Mouse (Mus musculus) ovary, adult 18-20 months (tissue): ENCODE measurements around the gene Clmp.

Source experiments
- DNase-seq: peaks from one replicate; pipeline ENCODE4 v3.0.0; 2022; ENCODE audit warnings: low spot score, mixed read lengths

The Clmp gene

DNA sequence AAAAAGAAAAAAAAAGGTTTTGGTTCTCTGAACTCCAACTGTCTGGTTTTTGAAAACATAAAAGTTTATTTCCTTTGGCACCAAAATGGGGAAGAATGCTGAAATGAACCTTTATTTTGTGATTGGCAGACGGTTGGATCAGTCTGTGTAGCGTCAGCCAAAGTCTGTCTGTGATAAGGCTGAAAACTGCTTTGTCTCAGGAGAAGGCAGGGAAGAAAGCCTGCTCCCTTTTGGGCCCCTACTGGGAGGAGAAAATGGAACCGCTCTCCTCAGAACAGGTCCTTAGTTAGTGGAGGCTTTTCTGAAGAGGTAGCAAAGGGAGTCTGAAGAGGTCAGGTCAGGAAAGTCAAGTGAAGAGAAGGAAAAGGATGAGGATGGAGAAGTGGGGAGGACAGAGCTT is 7.3 kb downstream of the Clmp start:
- no peak for DNase-seq

GRCm38 (mm10) chr9:40693768-40694167 is 8.0 kb downstream of the Clmp start:
- no peak for DNase-seq

DNA sequence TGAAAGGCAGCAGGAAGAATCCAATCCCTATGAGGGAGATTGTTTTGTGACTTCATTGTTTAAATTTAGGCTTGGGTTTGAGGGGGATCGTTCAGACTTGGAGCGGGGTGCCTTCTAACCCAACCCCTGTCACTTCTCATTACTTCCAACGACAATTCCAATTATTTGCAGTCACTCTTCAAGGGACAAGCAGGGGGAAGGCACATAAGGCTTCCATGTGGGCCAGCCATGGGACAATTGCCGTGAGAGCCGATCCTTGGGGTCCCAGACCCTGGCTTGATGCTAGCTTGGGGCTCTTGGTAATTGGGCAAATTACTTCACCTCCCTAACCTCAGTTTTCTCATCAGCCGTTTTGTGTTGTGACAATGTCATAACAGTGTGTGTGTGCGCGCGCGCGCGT is 8.5 kb downstream of the Clmp start:
- DNase-seq = no peak

DNA sequence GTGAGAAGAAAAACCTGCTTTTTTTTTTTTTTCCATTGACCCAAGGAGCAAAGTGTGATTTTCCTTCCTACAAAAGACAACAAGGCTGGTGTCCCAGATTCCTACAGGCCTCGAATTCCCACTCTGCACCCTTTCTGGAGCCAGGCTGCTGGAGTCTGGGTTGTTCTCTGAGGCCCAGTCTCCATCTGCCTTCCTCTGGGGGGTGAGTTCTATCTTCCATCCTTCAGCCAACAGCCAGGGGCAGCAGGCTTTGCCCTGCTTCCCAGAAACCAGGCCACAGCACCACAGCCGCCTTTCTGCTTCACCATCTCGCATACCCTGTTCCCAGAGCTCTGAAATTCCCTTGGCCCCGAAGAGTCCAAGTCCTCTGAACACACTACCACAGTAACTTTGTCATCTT is 10.3 kb downstream of the Clmp start:
- no peak for DNase-seq

DNA sequence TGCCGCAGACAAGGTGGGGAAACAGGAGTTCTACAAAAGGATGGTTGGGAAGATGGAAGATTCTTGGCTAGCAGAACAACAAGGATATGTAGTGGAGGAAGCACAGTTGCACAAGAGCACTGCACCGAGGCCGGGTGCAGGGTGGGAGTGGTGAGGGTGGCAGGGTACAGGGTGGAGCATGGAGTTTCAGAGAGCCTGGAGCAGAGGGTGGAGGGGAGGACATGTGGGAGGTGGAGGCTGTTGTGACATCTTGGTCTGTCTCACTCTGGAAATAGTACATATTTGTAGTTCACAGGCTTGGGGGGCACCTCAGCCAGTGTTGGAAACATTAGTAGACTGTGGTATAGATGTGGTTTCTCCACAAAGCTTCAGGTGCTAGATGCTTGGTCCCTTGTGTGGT is 13.4 kb downstream of the Clmp start:
- DNase-seq = no peak

DNA sequence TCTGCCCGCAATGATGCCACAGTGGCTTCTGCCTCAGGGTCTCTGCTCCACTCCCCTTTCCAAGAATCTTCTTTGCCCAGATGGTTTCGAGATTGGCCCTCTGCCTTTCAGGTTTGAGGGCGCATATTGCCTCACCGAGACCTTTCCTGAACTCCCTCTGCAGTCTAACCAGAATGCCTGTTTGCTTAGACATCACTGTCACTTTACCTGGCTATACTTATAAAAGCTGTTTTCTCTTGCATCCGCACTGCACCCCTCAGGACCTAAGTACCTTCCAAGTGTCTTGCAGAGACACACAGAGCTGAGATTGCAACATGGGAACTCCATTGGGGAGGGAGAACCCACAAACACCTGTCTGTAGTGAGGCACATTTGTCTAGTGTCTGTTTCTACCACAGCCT is 14.5 kb downstream of the Clmp start:
- DNase-seq = no peak

DNA sequence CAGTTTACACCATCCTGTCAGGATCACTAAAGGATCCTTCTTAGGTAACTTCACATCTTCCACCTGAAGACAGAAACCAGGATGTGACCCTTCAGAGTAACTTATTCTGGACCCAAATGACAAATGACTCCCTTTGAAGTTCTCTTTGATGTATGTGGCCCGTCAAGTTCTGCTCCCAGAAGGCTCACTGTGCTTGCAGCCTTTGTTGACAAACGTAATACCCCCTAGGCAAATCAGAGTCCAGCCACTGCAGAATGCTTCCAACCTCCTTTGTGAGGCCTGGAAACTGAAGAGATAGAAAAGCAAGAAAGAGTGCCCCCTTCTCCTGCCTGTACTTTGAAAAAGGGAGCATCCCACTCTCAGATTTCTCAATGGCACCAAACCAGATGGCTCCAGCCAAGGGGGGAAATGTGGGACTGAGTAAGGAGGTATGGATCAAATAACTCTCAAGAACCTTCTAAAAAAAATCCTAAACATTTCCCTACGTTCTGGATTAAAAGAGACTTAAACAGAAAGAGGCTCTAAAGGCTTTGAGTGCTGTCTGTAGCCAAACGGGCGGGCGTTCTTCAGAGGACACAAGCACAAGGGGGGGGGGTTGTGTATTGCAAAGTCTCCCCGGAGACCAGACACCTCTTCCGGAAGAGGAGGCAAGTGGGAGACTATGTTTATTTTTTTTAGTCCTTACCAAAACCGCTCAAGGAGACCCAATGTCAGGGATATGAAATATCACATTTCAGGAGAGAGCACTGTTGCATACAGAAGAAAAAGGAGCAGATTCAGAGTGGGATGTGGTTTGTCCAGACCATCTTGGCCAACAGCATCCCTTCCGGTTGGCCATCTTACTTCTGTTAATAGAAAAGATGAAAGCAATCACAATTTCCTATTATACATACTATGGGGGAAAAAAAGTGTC is 18.9 kb downstream of the Clmp start:
- DNase-seq = no peak

DNA sequence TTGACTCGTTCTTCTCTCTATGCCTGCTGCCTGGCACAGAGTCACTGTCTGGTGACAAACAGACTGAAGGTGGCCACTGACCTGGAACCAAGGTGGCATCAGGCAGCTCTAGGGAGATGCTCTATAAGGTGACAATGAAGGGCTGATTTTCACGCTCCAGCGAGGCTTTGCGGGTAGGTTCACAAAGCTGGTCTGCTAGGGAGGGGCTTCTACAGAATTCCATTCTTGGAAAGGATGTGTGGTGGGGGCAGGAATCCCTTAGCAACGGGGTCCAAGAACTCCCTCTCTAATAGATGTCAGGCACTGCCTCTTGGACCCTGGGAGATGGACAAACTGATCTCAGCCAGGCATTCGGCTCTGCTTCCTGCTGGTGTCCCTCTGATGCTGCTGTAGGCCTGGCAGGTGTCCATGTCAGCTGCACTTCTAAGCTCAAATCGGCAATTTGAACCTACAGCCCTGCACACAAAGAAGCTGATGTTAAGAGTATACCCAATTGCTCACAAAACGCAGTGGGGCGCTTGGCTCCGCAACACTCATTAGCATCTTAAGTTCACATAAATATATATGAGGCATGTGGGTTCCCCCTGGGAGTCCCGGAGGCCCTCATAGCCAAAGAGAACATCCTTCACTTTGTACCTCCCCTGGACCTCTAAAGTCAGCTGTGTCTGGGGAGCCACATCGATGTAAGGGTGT is 22.8 kb downstream of the Clmp start:
- no peak for DNase-seq

- DNase-seq = no peak
Measured at GRCm38 (mm10) chr9:40709141-40709537, 23.4 kb downstream of the Clmp start.

DNA sequence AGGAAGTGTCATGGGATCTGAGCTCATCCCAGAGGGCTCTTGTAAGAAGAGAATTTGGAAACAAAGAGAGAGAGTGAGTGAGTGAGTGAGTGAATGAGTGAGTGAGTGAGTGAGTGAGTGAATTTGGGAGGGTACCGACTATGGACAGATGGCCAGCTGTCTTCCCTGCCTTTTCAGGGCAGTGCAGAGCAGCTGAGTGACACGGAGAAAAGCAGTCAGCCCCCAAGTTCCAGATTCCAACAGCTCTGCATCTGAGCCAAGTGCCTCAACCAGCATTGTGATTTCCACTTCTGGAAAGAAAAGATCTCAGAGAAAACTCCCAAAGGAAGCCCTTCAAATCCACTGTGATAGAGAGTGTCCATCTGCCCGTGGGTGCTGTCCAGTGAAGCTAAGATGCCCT is 23.8 kb downstream of the Clmp start:
- no peak for DNase-seq

GRCm38 (mm10) chr9:40709991-40710390 is 24.2 kb downstream of the Clmp start:
- no peak for DNase-seq

GRCm38 (mm10) chr9:40711654-40712053 is 25.9 kb downstream of the Clmp start:
- DNase-seq = no peak

DNA sequence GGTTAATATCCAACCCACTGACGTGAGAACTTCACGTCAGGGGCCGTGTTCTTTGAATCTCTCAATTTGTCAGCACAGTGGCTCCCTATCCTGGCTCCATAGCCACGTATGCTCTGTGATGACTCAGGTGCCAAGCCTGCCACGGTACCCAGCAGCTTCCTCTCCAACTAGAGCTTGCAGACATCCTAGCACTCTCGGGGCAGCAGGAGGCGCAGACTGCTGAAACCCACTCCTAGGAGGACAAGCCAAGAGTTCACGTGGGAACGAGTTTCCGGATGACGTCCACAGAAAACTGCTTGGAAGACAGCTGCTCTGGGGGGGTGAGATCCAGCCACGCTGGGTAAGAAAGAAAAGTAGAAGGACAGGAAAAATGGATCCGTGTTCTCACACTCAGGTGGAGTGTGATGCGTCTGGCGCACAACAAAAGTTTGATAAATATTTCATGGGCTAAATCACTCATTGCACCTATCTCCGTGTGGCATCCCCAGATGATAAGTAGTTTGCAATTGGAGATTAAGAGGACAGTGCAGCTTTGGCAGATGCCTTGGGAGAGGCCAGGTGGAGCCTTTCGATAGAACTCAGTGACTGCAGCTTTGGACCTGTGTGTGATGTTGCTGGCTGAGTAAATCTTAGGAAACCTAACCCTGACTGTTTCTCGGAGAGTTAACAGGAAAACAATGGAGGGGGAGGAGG is 31.6 kb downstream of the Clmp start:
- no peak for DNase-seq

DNA sequence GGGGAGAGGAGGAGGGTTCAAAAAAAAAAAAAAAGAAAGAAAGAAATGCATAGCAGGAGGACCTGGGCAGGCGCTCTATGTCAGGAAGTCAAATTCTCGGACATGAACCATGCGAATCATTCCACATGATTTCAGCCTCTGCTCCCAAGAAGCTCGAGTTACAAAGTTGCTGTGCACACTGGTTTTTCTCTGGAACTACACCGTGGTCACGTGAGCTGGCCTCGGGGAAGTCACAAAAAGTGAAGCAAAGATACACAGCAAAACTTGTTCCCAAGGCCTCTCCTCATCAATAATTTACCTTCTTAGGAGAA is 32.1 kb downstream of the Clmp start:
- no peak for DNase-seq

DNA sequence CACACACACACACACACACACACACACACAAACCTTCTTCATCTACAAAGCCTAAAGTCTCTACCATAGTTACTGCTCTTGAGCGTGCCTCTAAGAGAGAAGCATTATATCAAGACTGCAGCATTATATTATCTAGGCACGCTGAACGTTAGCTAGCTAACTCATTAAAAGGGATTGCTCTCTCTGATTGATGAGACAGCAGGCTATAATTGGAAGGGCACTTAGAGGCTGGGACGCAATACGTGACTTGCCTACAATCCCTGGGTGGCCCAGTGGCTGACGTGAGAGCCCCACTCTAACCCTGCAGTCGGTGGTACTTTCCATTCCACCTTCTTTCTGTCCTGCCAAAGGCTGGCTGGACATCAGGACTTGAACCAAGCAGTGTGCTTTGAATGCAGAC is 35.1 kb downstream of the Clmp start:
- no peak for DNase-seq

GRCm38 (mm10) chr9:40723311-40723772 is 37.6 kb downstream of the Clmp start:
- no peak for DNase-seq

DNA sequence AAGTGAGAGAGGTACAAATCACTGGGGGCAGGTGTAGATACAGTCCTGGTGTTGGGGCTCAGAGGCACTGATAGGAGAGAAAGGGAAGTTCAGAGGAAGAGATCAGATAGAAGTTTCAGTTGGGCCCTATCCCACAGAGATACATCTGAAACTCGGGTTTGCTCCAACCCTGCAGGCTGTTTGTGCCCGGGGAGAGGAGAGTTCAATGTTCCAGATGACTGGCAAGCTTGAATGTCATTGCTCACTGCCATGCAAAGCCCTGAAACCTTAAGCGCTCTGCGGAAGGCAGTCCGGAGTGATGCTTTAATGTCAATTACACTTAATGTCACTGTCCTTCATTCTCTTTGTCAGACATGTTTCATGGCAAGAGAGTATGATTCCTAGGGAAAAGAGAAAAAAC is 39.2 kb downstream of the Clmp start:
- DNase-seq = no peak

DNA sequence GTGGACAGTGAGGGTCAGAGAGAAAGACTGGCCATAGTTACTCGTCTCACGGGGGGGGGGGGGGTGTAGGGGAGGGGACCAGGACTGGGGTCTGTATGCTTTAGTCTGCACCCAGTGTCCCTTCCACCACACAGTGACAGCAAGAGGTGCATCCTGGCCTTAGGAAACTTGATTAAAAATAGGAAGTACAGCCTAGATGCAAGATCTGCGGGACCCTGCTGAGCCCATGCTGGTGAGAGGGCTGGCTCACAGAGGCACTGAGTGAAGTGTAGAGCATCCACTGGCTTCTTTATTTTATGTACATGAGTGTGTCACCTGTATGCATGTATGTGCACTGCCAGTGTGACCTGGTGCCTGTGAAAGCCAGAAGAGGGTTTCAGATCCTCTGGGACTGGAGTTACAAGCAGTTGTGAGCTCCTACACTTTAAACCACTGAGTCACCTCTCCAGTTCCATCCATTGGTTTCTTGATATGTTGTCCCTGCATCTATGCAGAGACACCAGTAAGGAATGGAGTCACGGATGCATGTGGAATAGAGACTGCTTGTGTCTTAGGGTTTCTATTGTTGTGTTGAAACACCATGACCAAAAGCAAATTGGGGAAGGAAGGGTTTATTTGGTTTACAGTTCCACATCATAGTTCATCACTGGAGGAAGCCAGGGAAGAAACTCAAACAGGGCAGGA is 41.5 kb downstream of the Clmp start:
- no peak for DNase-seq

- no peak for DNase-seq
Measured at GRCm38 (mm10) chr9:40727824-40728495, 42.2 kb downstream of the Clmp start.

DNA sequence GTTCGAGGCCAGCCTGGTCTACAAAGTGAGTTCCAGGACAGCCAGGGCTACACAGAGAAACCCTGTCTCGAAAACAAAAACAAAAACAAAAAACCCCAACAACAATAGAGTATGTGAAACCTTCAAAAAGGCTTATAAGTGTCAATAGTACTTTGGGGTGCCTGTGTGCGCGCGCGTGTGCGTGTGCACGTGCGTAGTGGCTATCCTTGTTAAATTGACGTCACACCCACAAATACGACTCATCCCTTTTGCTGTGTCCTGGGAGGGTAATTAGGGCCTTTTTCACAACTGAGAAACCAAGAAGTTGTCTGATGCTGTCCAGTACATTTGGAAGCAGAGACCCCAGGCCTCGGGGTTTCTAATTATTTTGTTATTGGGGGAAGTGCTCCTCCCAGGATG is 44.5 kb downstream of the Clmp start:
- DNase-seq = no peak

- peak; percentile 36 for DNase-seq
Measured at GRCm38 (mm10) chr9:40730701-40731590, 45.2 kb downstream of the Clmp start.
